Mouse (Mus musculus) midbrain, embryonic 12.5 days (tissue): ENCODE results near the gene Gm3636. TPM values are rescaled to one million over a fixed set of nuclear protein-coding genes. Genes with fewer than 3 reads are reported as not detected.
"Not testable (repeated sequence)": the region's sequence is repeated elsewhere in the genome, so short reads cannot be mapped to it uniquely, and the experiment has no call there.

Source experiments
- ATAC-seq: fragments of 200-750 bp; cut with Nextera tagmentation; 2 replicates; pipeline ENCODE4 v1.8.0; 2017; ENCODE audit warnings: low read depth, moderate TSS enrichment, moderate library complexity; ENCODE audit not compliant: low FRiP score
- H3K27ac ChIP-seq: fragments of 300-500 bp; sonication (generic); replicated peaks from 2 replicates; pipeline ENCODE4 v1.5.1; 2016; ENCODE audit warnings: mild to moderate bottlenecking
- H3K27me3 ChIP-seq: fragments of 300-500 bp; sonication (generic); 2 replicates; pipeline ENCODE4 v1.6.1; 2016; ENCODE audit warnings: mild to moderate bottlenecking
- H3K36me3 ChIP-seq: fragments of 300-500 bp; sonication (generic); 2 replicates; pipeline ENCODE4 v1.6.1; 2016
- H3K4me1 ChIP-seq: fragments of 300-500 bp; sonication (generic); 2 replicates; pipeline ENCODE4 v1.6.1; 2016
- H3K4me2 ChIP-seq: fragments of 300-500 bp; sonication (generic); replicated peaks from 2 replicates; pipeline ENCODE4 v1.6.1; 2016; ENCODE audit warnings: mild to moderate bottlenecking, moderate library complexity
- H3K4me3 ChIP-seq: fragments of 300-500 bp; sonication (generic); 2 replicates; pipeline ENCODE4 v1.5.1; 2016; ENCODE audit warnings: mild to moderate bottlenecking
- H3K9ac ChIP-seq: fragments of 300-500 bp; sonication (generic); replicated peaks from 2 replicates; pipeline ENCODE4 v1.6.1; 2016; ENCODE audit warnings: mild to moderate bottlenecking, moderate library complexity
- H3K9me3 ChIP-seq: fragments of 300-500 bp; sonication (generic); 2 replicates; pipeline ENCODE4 v1.6.1; 2016; ENCODE audit warnings: mild to moderate bottlenecking
- WGBS: fragments of 180-500 bp; shearing (Covaris S2); methylation state at CpG from one replicate; pipeline ENCODE4 v1.1.7; 2016; 5-methylcytosine and 5-hydroxymethylcytosine counted together
- polyA plus RNA-seq: library from polyadenylated mRNA; unstranded; fragments of >200 nt; fragmentation: Nextera tagmentation; extraction: Ambion mirVana; gene quantifications from 2 replicates; pipeline ENCODE4 v1.2.1, GENCODE M21; 2016

The Gm3636 gene
- 7.9 and 9.9 TPM in 2 replicates for polyA plus RNA-seq

- not testable (repeated sequence) for H3K4me2 ChIP-seq, H3K9ac ChIP-seq, H3K36me3 ChIP-seq, H3K4me1 ChIP-seq, ATAC-seq, H3K27ac ChIP-seq, H3K4me3 ChIP-seq, H3K9me3 ChIP-seq, H3K27me3 ChIP-seq
- no CpG with 5 or more reads among the region's 2 CpGs for WGBS
These were observed at the start of gene Gm3636 for GRCm38 (mm10) chr14:6742232-6742631. Gm3636 (minus strand) TSS chr14:6742332.

GRCm38 (mm10) chr14:6774311-6774710, 32.2 kb upstream of the Gm3636 start, which contains the start of gene Gm8362:
Gm8362 (minus strand) TSS chr14:6774411.
- ATAC-seq, H3K4me2 ChIP-seq, H3K27ac ChIP-seq, H3K36me3 ChIP-seq, H3K4me3 ChIP-seq, H3K27me3 ChIP-seq, H3K4me1 ChIP-seq, H3K9me3 ChIP-seq, H3K9ac ChIP-seq: not testable (repeated sequence)
- 80% methylated on average over 1 of the region's 1 CpGs for WGBS

- Histone ChIP-seq H3K4me2 (peak overlapping the region; percentile 51), H3K4me3 (peak overlapping the region; percentile 46)
- H3K36me3 ChIP-seq, ATAC-seq, H3K27me3 ChIP-seq, H3K27ac ChIP-seq, H3K9me3 ChIP-seq, H3K4me1 ChIP-seq, H3K9ac ChIP-seq: not testable (repeated sequence)
- WGBS = 2% methylated on average over 5 of the region's 13 CpGs
These were observed 15.1 kb upstream of the Gm3636 start for GRCm38 (mm10) chr14:6757231-6757536.

- 0% methylated on average over 23 of the region's 67 CpGs for WGBS
- H3K4me1 ChIP-seq, H3K9me3 ChIP-seq, H3K27me3 ChIP-seq, H3K27ac ChIP-seq, H3K36me3 ChIP-seq, ATAC-seq: not testable (repeated sequence)
- Histone ChIP-seq H3K4me2 (peak overlapping the region; percentile 51), H3K9ac (peak overlapping the region; percentile 49), H3K4me3 (peak overlapping the region; percentile 46)
These were observed 14.5 kb upstream of the Gm3636 start for GRCm38 (mm10) chr14:6756384-6757230.

GRCm38 (mm10) chr14:6720151-6720550, 22.0 kb downstream of the Gm3636 start, which contains the start of gene Gm8050:
Gm8050 (minus strand) TSS chr14:6720251.
- H3K36me3 ChIP-seq, H3K27me3 ChIP-seq, H3K27ac ChIP-seq, H3K9ac ChIP-seq, ATAC-seq, H3K4me2 ChIP-seq, H3K9me3 ChIP-seq, H3K4me1 ChIP-seq, H3K4me3 ChIP-seq: not testable (repeated sequence)
- WGBS = 85% methylated on average over 1 of the region's 2 CpGs

Other genes with a start within 250 kb of the Gm3636 start
- not detected in 2 replicates for gene Gm8356, start 205.0 kb downstream of the Gm3636 start, polyA plus RNA-seq
- 0.46 and 0.72 TPM in 2 replicates for gene Gm3629, start 151.7 kb downstream of the Gm3636 start, polyA plus RNA-seq
- gene Gm3460, start 119.9 kb downstream of the Gm3636 start, polyA plus RNA-seq = not detected in 2 replicates
- gene Gm10251, start 58.2 kb downstream of the Gm3636 start, polyA plus RNA-seq = 0.17 TPM in 1 of 2 replicates, not detected in the other
- 0.27 TPM in 1 of 2 replicates, not detected in the other for gene Gm8050, start 22.1 kb downstream of the Gm3636 start, polyA plus RNA-seq
- gene Gm8362, start 32.1 kb upstream of the Gm3636 start, polyA plus RNA-seq = not detected in 2 replicates
- gene Gm3642, start 98.0 kb upstream of the Gm3636 start, polyA plus RNA-seq = not detected in 2 replicates
- 1.9 and 2.3 TPM in 2 replicates for gene Gm3667, start 147.6 kb upstream of the Gm3636 start, polyA plus RNA-seq
- not detected in 2 replicates for gene Gm6356, start 231.5 kb upstream of the Gm3636 start, polyA plus RNA-seq